In genomic region chr15:86013656-86014055, GRCm38 (mm10) we compare ENCODE assay signal across 16 mouse cellular contexts. TPM values are rescaled to one million over a fixed set of nuclear protein-coding genes. Genes with fewer than 3 reads are reported as not detected.
DNase-seq lines count a peak whose midpoint lies in the region; ATAC-seq and TF ChIP-seq lines count a peak whose summit lies in the region.
"Had no signal": no experiment of that assay in that cellular context is flagged by ENCODE, and none has a peak within 500 bp of the region (broad histone marks: within the 10 kb centered on the region; RNA-seq: fewer than 3 reads in every experiment).

No protein-coding gene starts in this region.

- H3K79me2 ChIP-seq in MEL (ENCODE audit: control insufficient read depth, insufficient read depth, low read length, poor library complexity), result no peaks in the 10 kb centered on the region; the same call in 1 of the 2 replicates

- no peak; the same call in 1 of the 2 replicates for ATAC-seq in hindbrain, embryonic 12.5 days (ENCODE audit: low FRiP score)
- ATAC-seq in hindbrain, embryonic 14.5 days (ENCODE audit: low FRiP score), result no peak
- ATAC-seq in forebrain, embryonic 11.5 days (replicated peaks; ENCODE audit: low FRiP score), result peak; percentile 49
- no peak for ATAC-seq in midbrain, embryonic 14.5 days (ENCODE audit: low FRiP score, low TSS enrichment)
- ATAC-seq: CD4-positive, CD25-positive, alpha-beta regulatory T cell, adult 4 months; liver, embryonic 12.5 days; lung, postnatal 0 days had no signal

- H3K9me3 ChIP-seq in hindbrain, embryonic 12.5 days (replicated peaks), result no peaks in the 10 kb centered on the region; the same call in 1 of the 2 replicates
- no peaks in the 10 kb centered on the region for H3K9me3 ChIP-seq in hindbrain, embryonic 14.5 days (ENCODE audit: control insufficient read depth, low read length)
- H3K9me3 ChIP-seq in MEL (replicated peaks; ENCODE audit: insufficient read depth, low read length), result no peaks in the 10 kb centered on the region
- H3K9me3 ChIP-seq in forebrain, embryonic 11.5 days (ENCODE audit: control insufficient read depth, low read length), result peaks cover under 1% of the 10 kb centered on the region; the same call in 1 of the 2 replicates
- H3K9me3 ChIP-seq in midbrain, embryonic 14.5 days (ENCODE audit: control insufficient read depth, low read length), result no peaks in the 10 kb centered on the region
- H3K9me3 ChIP-seq: liver, embryonic 12.5 days had no signal

- H3K4me3 ChIP-seq in hindbrain, embryonic 12.5 days, result no peak overlapping the region
- no peak overlapping the region for H3K4me3 ChIP-seq in hindbrain, embryonic 14.5 days (replicated peaks; ENCODE audit: low read length)
- H3K4me3 ChIP-seq in MEL (ENCODE audit: control insufficient read depth in 1 of 2, insufficient read depth in 1 of 2, low read depth in 2 of 2, low read length in 2 of 2), result peak overlapping the region; percentile 5 to 18; a peak in 2 of 4 replicates
- no peak overlapping the region for H3K4me3 ChIP-seq in forebrain, embryonic 11.5 days (ENCODE audit: low read depth, low read length)
- no peak overlapping the region for H3K4me3 ChIP-seq in midbrain, embryonic 14.5 days (replicated peaks; ENCODE audit: low read depth, low read length)
- H3K4me3 ChIP-seq: erythroblast, embryonic 14.5 days; heart, adult 2 months; liver, embryonic 12.5 days had no signal

- no peak for TF ChIP-seq RAD21 in MEL (IDR thresholded peaks at IDR 0.05; ENCODE audit: low read depth, low read length)

- no peak for DNase-seq in hindbrain, embryonic 14.5 days (ENCODE audit: low spot score)
- no peak for DNase-seq in MEL (ENCODE audit: low read depth, low spot score)
- DNase-seq in forebrain, embryonic 11.5 days (ENCODE audit: low spot score), result no peak
- no peak for DNase-seq in midbrain, embryonic 14.5 days
- no peak for DNase-seq in urinary bladder, postnatal 10 days (ENCODE audit: low spot score)
- DNase-seq in gastrocnemius, postnatal 36 days, result no peak
- DNase-seq: cerebellum, adult 11 months; heart, adult 2 months; kidney, postnatal 10 days; layer of hippocampus, adult 9-11 months; right cerebral cortex, postnatal 25 days had no signal

- TF ChIP-seq POLR2A in MEL (IDR thresholded peaks at IDR 0.05; ENCODE audit: control insufficient read depth in 1 of 2, insufficient read depth in 1 of 2, low read depth in 1 of 2, low read length in 2 of 2, poor library complexity in 1 of 2), result no peak

- H3K27ac ChIP-seq in hindbrain, embryonic 12.5 days, result peak overlapping the region; percentile 23; the same call in 1 of the 2 replicates
- H3K27ac ChIP-seq in hindbrain, embryonic 14.5 days, result no peak overlapping the region
- H3K27ac ChIP-seq in MEL (ENCODE audit: control insufficient read depth, low read depth, low read length), result peak overlapping the region; percentile 18; the same call in 1 of the 2 replicates
- H3K27ac ChIP-seq in forebrain, embryonic 11.5 days (ENCODE audit: low read depth, low read length), result no peak overlapping the region
- H3K27ac ChIP-seq in midbrain, embryonic 14.5 days (replicated peaks; ENCODE audit: low read depth, low read length), result no peak overlapping the region
- H3K27ac ChIP-seq: heart, adult 2 months; liver, embryonic 12.5 days had no signal

- intact Hi-C loops in gastrocnemius, postnatal 36 days (cut with DNase I), result no loop called here

- H3K27me3 ChIP-seq in hindbrain, embryonic 12.5 days, result peaks cover 13% of the 10 kb centered on the region
- H3K27me3 ChIP-seq in hindbrain, embryonic 14.5 days (ENCODE audit: control insufficient read depth, insufficient read depth, low read length), result no peaks in the 10 kb centered on the region
- no peaks in the 10 kb centered on the region for H3K27me3 ChIP-seq in MEL (ENCODE audit: control insufficient read depth in 1 of 2, insufficient read depth in 2 of 2, low read length in 2 of 2)
- no peaks in the 10 kb centered on the region for H3K27me3 ChIP-seq in forebrain, embryonic 11.5 days (ENCODE audit: control insufficient read depth, insufficient read depth, low read length)
- no peaks in the 10 kb centered on the region for H3K27me3 ChIP-seq in midbrain, embryonic 14.5 days (ENCODE audit: control insufficient read depth, insufficient read depth, low read length)
- H3K27me3 ChIP-seq: liver, embryonic 12.5 days had no signal

- TF ChIP-seq CTCF in MEL (IDR thresholded peaks at IDR 0.05 in 2 of 3, conservative IDR thresholded peaks at IDR 0.05 in 1 of 3; ENCODE audit: control insufficient read depth in 1 of 3, insufficient read depth in 1 of 3, low read depth in 2 of 3, low read length in 3 of 3, poor library complexity in 1 of 3, severe bottlenecking in 1 of 3), result no peak

- H3K4me2 ChIP-seq in hindbrain, embryonic 12.5 days (replicated peaks), result no peak overlapping the region
- H3K4me2 ChIP-seq in hindbrain, embryonic 14.5 days (replicated peaks), result no peak overlapping the region
- H3K4me2 ChIP-seq in forebrain, embryonic 11.5 days (ENCODE audit: low read depth, low read length, severe bottlenecking), result no peak overlapping the region
- no peak overlapping the region for H3K4me2 ChIP-seq in midbrain, embryonic 14.5 days (ENCODE audit: low read length)
- H3K4me2 ChIP-seq: liver, embryonic 12.5 days had no signal

- no peaks in the 10 kb centered on the region for H3K36me3 ChIP-seq in hindbrain, embryonic 12.5 days
- no peaks in the 10 kb centered on the region for H3K36me3 ChIP-seq in hindbrain, embryonic 14.5 days (replicated peaks; ENCODE audit: control insufficient read depth, insufficient read depth)
- H3K36me3 ChIP-seq in MEL (ENCODE audit: control insufficient read depth in 1 of 2, insufficient read depth in 2 of 2, low read length in 2 of 2), result peaks cover 0 to 16% of the 10 kb centered on the region in 2 experiments; a peak in 2 of 4 replicates
- no peaks in the 10 kb centered on the region for H3K36me3 ChIP-seq in forebrain, embryonic 11.5 days (ENCODE audit: control insufficient read depth, insufficient read depth, low read length)
- H3K36me3 ChIP-seq in midbrain, embryonic 14.5 days (ENCODE audit: control insufficient read depth, insufficient read depth, low read length), result no peaks in the 10 kb centered on the region
- H3K36me3 ChIP-seq: liver, embryonic 12.5 days had no signal

- 29% methylated on average over 10 of the region's 10 CpGs for WGBS in hindbrain, embryonic 12.5 days
- WGBS in hindbrain, embryonic 14.5 days, result 14% methylated on average over 10 of the region's 10 CpGs
- WGBS in forebrain, embryonic 11.5 days, result 22% methylated on average over 10 of the region's 10 CpGs
- 17% methylated on average over 10 of the region's 10 CpGs for WGBS in midbrain, embryonic 14.5 days

- no peak; a peak in 1 of 4 replicates for TF ChIP-seq EP300 in MEL (IDR thresholded peaks at IDR 0.05; ENCODE audit: low read depth in 1 of 2, low read length in 2 of 2)

- H3K9ac ChIP-seq in hindbrain, embryonic 12.5 days, result no peak overlapping the region
- no peak overlapping the region for H3K9ac ChIP-seq in hindbrain, embryonic 14.5 days
- 0 out of 2 replicates have a peak overlapping the region, but pooled peaks have one; percentile 0 for H3K9ac ChIP-seq in MEL (ENCODE audit: control insufficient read depth, low read depth, low read length, poor library complexity, severe bottlenecking)
- H3K9ac ChIP-seq in forebrain, embryonic 11.5 days (ENCODE audit: low read length), result 0 out of 2 replicates have a peak overlapping the region, but pooled peaks have one; percentile 4
- H3K9ac ChIP-seq in midbrain, embryonic 14.5 days (replicated peaks; ENCODE audit: low read length), result 0 out of 2 replicates have a peak overlapping the region, but pooled peaks have one; percentile 16
- H3K9ac ChIP-seq: liver, embryonic 12.5 days had no signal

- H3K4me1 ChIP-seq in hindbrain, embryonic 12.5 days, result peaks cover 23% of the 10 kb centered on the region
- H3K4me1 ChIP-seq in hindbrain, embryonic 14.5 days (replicated peaks; ENCODE audit: control insufficient read depth, insufficient read depth, low read length), result peaks cover 15% of the 10 kb centered on the region
- peaks cover 13 to 19% of the 10 kb centered on the region in 2 experiments for H3K4me1 ChIP-seq in MEL (ENCODE audit: control insufficient read depth in 1 of 2, insufficient read depth in 2 of 2, low read length in 2 of 2)
- H3K4me1 ChIP-seq in forebrain, embryonic 11.5 days (replicated peaks; ENCODE audit: control insufficient read depth, insufficient read depth, low read length), result peaks cover 12% of the 10 kb centered on the region
- peaks cover 16% of the 10 kb centered on the region for H3K4me1 ChIP-seq in midbrain, embryonic 14.5 days (ENCODE audit: control insufficient read depth, insufficient read depth, low read length)

TF ChIP-seq in MEL, 35 proteins besides CTCF, POLR2A, EP300 and RAD21 (continues in another document):
- TF ChIP-seq POLR2AphosphoS2 (IDR thresholded peaks at IDR 0.05; ENCODE audit: low read length) (no peak), RCOR1 (IDR thresholded peaks at IDR 0.05; ENCODE audit: low read depth, low read length) (0 out of 2 replicates have a peak, but pooled peaks have one; percentile 2), MYC (IDR thresholded peaks at IDR 0.05; ENCODE audit: low read depth, low read length) (0 out of 2 replicates have a peak, but pooled peaks have one; percentile 48), CHD2 (IDR thresholded peaks at IDR 0.05; ENCODE audit: low read length) (no peak), USF1 (IDR thresholded peaks at IDR 0.05; ENCODE audit: low read depth, low read length) (0 out of 2 replicates have a peak, but pooled peaks have one; percentile 19), ZNF384 (IDR thresholded peaks at IDR 0.05; ENCODE audit: low read depth, low read length) (no peak)

RNA-seq across cellular contexts. Expression of gene Celsr1, which starts 19.9 kb away (rescaled TPM):
- 3.4 and 4.3 TPM in 2 replicates for polyA plus RNA-seq in hindbrain, embryonic 12.5 days (2016; fragmentation: Nextera tagmentation; extraction: Ambion mirVana)
- 2.4 and 2.7 TPM in 2 replicates for polyA plus RNA-seq in hindbrain, embryonic 14.5 days (2014; fragmentation: Nextera tagmentation; extraction: Ambion mirVana)
- total RNA-seq in MEL (2012; rRNA removed), result 0.12 and 0.16 TPM in 2 replicates
- under 1 TPM in 1 of 2 experiments, not detected in 1; 0.42 TPM for polyA plus RNA-seq in MEL (2012; ENCODE audit: insufficient read depth in 1 of 2, insufficient read length in 2 of 2, low read depth in 1 of 2, low replicate concordance in 2 of 2, missing spikeins in 1 of 2)
- polyA plus RNA-seq in forebrain, embryonic 11.5 days (2014; fragmentation: Nextera tagmentation; extraction: Ambion mirVana), result 7.3 and 7.9 TPM in 2 replicates
- 2.9 and 3.5 TPM in 2 replicates for polyA plus RNA-seq in midbrain, embryonic 14.5 days (2014; fragmentation: Nextera tagmentation; extraction: Ambion mirVana)
- total RNA-seq in gastrocnemius, postnatal 36 days (2021), result under 1 TPM; 0.10 to 0.37 TPM

RNA-seq across cellular contexts. Expression of gene Gramd4, which starts 43.8 kb away (rescaled TPM):
- 32.5 and 35.2 TPM in 2 replicates for polyA plus RNA-seq in hindbrain, embryonic 12.5 days (2016; fragmentation: Nextera tagmentation; extraction: Ambion mirVana)
- 22.2 and 24.9 TPM in 2 replicates for polyA plus RNA-seq in hindbrain, embryonic 14.5 days (2014; fragmentation: Nextera tagmentation; extraction: Ambion mirVana)
- total RNA-seq in MEL (2012; rRNA removed), result 34.1 and 43.1 TPM in 2 replicates
- polyA plus RNA-seq in MEL (2012; ENCODE audit: insufficient read depth in 1 of 2, insufficient read length in 2 of 2, low read depth in 1 of 2, low replicate concordance in 2 of 2, missing spikeins in 1 of 2), result 10 to 100 TPM; 35.2 to 38.0 TPM
- 15.5 and 16.6 TPM in 2 replicates for polyA plus RNA-seq in forebrain, embryonic 11.5 days (2014; fragmentation: Nextera tagmentation; extraction: Ambion mirVana)
- 29.5 and 31.0 TPM in 2 replicates for polyA plus RNA-seq in midbrain, embryonic 14.5 days (2014; fragmentation: Nextera tagmentation; extraction: Ambion mirVana)
- 1 to 10 TPM; 5.1 to 5.9 TPM for total RNA-seq in gastrocnemius, postnatal 36 days (2021)

Comparison
In these comparisons a context has a peak if more than half of its experiments do, and no peak if none do; other contexts are left out.
1. H3K27ac ChIP-seq: peak in hindbrain, embryonic 12.5 days (single experiment) and MEL (single experiment); none in hindbrain, embryonic 14.5 days (single experiment), forebrain, embryonic 11.5 days (single experiment) and midbrain, embryonic 14.5 days (single experiment).
2. H3K4me3 ChIP-seq: peak in MEL (2 of 2); none in hindbrain, embryonic 12.5 days (single experiment), hindbrain, embryonic 14.5 days (single experiment), forebrain, embryonic 11.5 days (single experiment) and midbrain, embryonic 14.5 days (single experiment).
3. H3K9ac ChIP-seq: peak in MEL (single experiment), forebrain, embryonic 11.5 days (single experiment) and midbrain, embryonic 14.5 days (single experiment); none in hindbrain, embryonic 12.5 days (single experiment) and hindbrain, embryonic 14.5 days (single experiment).